Mouse (Mus musculus) liver, embryonic 12.5 days (tissue): ENCODE measurements around the gene Sesn3. TPM values are rescaled to one million over a fixed set of nuclear protein-coding genes. Genes with fewer than 3 reads are reported as not detected.

Source experiments
- polyA plus RNA-seq: library from polyadenylated mRNA; unstranded; fragments of >200 nt; fragmentation: Nextera tagmentation; extraction: Ambion mirVana; gene quantifications from 2 replicates; pipeline ENCODE4 v1.2.1, GENCODE M21; 2016

Gene Sesn3
- polyA plus RNA-seq, 1 experiment from 2014 or later = 2.4 TPM

Other genes with a start within 250 kb of the Sesn3 start
- gene Endod1, start 106.4 kb downstream of the Sesn3 start, polyA plus RNA-seq = 36.8 and 40.3 TPM in 2 replicates
- 0.10 TPM in 2 replicates for gene Kdm4d, start 225.4 kb downstream of the Sesn3 start, polyA plus RNA-seq
- 93.8 and 94.8 TPM in 2 replicates for gene Cwc15, start 225.6 kb downstream of the Sesn3 start, polyA plus RNA-seq